In genomic region chr15:83510805-83511405, GRCm38 (mm10) we compare ENCODE assay signal across 1 mouse cellular context.
TF ChIP-seq lines count a peak whose summit lies in the region.

Gene Ttll1 (minus strand): TSS chr15:83510893.

TF ChIP-seq in CH12.LX, 34 proteins besides CTCF, POLR2A, EP300 and RAD21 (continued from another document):
- no peak for TF ChIP-seq GABPA (IDR thresholded peaks at IDR 0.05; ENCODE audit: insufficient replicate concordance, low read depth, low read length)
- TF ChIP-seq MYC (IDR thresholded peaks at IDR 0.05; ENCODE audit: low read depth, low read length) = no peak
- no peak for TF ChIP-seq PAX5 (IDR thresholded peaks at IDR 0.05; ENCODE audit: low read length)
- peak; percentile 97 for TF ChIP-seq NRF1 (IDR thresholded peaks at IDR 0.05; ENCODE audit: low read depth, low read length)
- no peak for TF ChIP-seq NELFE (IDR thresholded peaks at IDR 0.05; ENCODE audit: low read depth, low read length)
- no peak for TF ChIP-seq TCF12 (IDR thresholded peaks at IDR 0.05; ENCODE audit: low read depth, low read length)
- TF ChIP-seq CHD1 (IDR thresholded peaks at IDR 0.05; ENCODE audit: low read depth, low read length) = no peak
- no peak for TF ChIP-seq ZC3H11A (IDR thresholded peaks at IDR 0.05; ENCODE audit: low read depth, low read length)
- TF ChIP-seq ELF1 (IDR thresholded peaks at IDR 0.05; ENCODE audit: low read depth, low read length) = peak; percentile 93
- no peak for TF ChIP-seq E2F4 (IDR thresholded peaks at IDR 0.05; ENCODE audit: insufficient replicate concordance, low read depth, low read length)
- no peak for TF ChIP-seq RCOR1 (conservative IDR thresholded peaks at IDR 0.05; ENCODE audit: low read depth, low read length)
TF ChIP-seq in CH12.LX: peak in this region for 7.
